Mouse (Mus musculus) lung, postnatal 25 days (tissue): ENCODE measurements around the gene Cnrip1.

ENCODE experiments used
- DNase-seq: peaks from one replicate; pipeline ENCODE4 v3.0.0; 2022; ENCODE audit warnings: low spot score

The Cnrip1 gene

GRCm38 (mm10) chr11:17107359-17107758 lies 56.0 kb downstream of the Cnrip1 start:
- DNase-seq: no peak

- DNase-seq: no peak
Measured at GRCm38 (mm10) chr11:17112419-17113090, 61.2 kb downstream of the Cnrip1 start.

GRCm38 (mm10) chr11:17126418-17126817 lies 75.0 kb downstream of the Cnrip1 start:
- DNase-seq: no peak
